Mouse (Mus musculus) right cerebral cortex, adult 2 months (tissue): ENCODE measurements at regions not wholly inside any gene's neighbourhood (a gene's known extent, or its start where the extent isn't known, plus 50 kb on each side); places are given as distances from the start of the nearest gene placed in this dataset.
A peak's percentile ranks its signal among the peaks of the same experiment; 100 is the strongest.

ENCODE experiments used
- DNase-seq, 2 experiments: peaks; one replicate each; pipeline ENCODE4 v3.0.0; 2021 to 2022; ENCODE audit warnings: low spot score in 2 of 2

GRCm38 (mm10) chrX:77980676-77981075 lies 55.8 kb upstream of the 5430402E10Rik start:
- DNase-seq: peak in 1 of 2 experiments; percentile 1
